Mouse (Mus musculus): ENCODE measurements around the gene Slc15a3. TPM values are rescaled to one million over a fixed set of nuclear protein-coding genes. Genes with fewer than 3 reads are reported as not detected.

The Slc15a3 gene
- total RNA-seq, 2 experiments from 2014 or later: 1.1 to 1.3 TPM

Other genes starting within 250 kb of the Slc15a3 start
- gene Ddb1, start 234.4 kb upstream of the Slc15a3 start, total RNA-seq (2021): 100 to 1,000 TPM; 200 to 203 TPM
- gene Tkfc, start 234.1 kb upstream of the Slc15a3 start, total RNA-seq (2021): 10 to 100 TPM; 18.7 to 20.1 TPM
- under 1 TPM; 0.30 to 0.32 TPM for gene Vwce, start 205.5 kb upstream of the Slc15a3 start, total RNA-seq (2021)
- gene Pga5, start 161.7 kb upstream of the Slc15a3 start, total RNA-seq (2021): not detected
- 10 to 100 TPM; 24.2 to 26.7 TPM for gene Vps37c, start 151.0 kb upstream of the Slc15a3 start, total RNA-seq (2021)
- gene Cd5, start 100.7 kb upstream of the Slc15a3 start, total RNA-seq (2021): not detected
- gene Cd6, start 9.7 kb upstream of the Slc15a3 start, total RNA-seq (2021): under 1 TPM in 1 of 2 experiments, not detected in 1; 0.35 TPM
- gene Tmem132a, start 30.2 kb downstream of the Slc15a3 start, total RNA-seq (2021): 100 to 1,000 TPM; 170 to 179 TPM
- gene Tmem109, start 42.3 kb downstream of the Slc15a3 start, total RNA-seq (2021): 10 to 100 TPM; 46.8 to 48.4 TPM
- gene Prpf19, start 55.5 kb downstream of the Slc15a3 start, total RNA-seq (2021): 100 to 1,000 TPM; 189 to 197 TPM
- gene Zp1, start 80.9 kb downstream of the Slc15a3 start, total RNA-seq (2021): not detected
- gene Ptgdr2, start 97.4 kb downstream of the Slc15a3 start, total RNA-seq (2021): under 1 TPM; 0.20 to 0.28 TPM
- 1 to 10 TPM; 8.3 to 8.8 TPM for gene Ccdc86, start 109.5 kb downstream of the Slc15a3 start, total RNA-seq (2021)
- not detected for gene Ms4a10, start 134.9 kb downstream of the Slc15a3 start, total RNA-seq (2021)
- gene Ms4a15, start 153.5 kb downstream of the Slc15a3 start, total RNA-seq (2021): not detected
- gene Ms4a18, start 178.3 kb downstream of the Slc15a3 start, total RNA-seq (2021): not detected
- not detected for gene Ms4a8a, start 241.4 kb downstream of the Slc15a3 start, total RNA-seq (2021)

Measured in layer of hippocampus, postnatal 36 days (tissue).